Mouse (Mus musculus) gastrocnemius, postnatal 14 days (tissue): ENCODE data around the gene Xirp1. TPM values are rescaled to one million over a fixed set of nuclear protein-coding genes. Genes with fewer than 3 reads are reported as not detected.
"Not testable (repeated sequence)": the region's sequence is repeated elsewhere in the genome, so short reads cannot be mapped to it uniquely, and the experiment has no call there.

ENCODE experiments used
- DNase-seq: peaks from one replicate; pipeline ENCODE4 v3.0.0; 2021; ENCODE audit warnings: mixed read lengths
- intact Hi-C: fragments of 180-260 bp; cut with DNase I; formaldehyde crosslinking; loops from one replicate; pipeline ENCODE4 v1.15.1; 2025; ENCODE audit warnings: low total_unique reads
- total RNA-seq, 2 experiments: library from RNA; stranded (reverse); gene quantifications; 2 replicates each; pipeline ENCODE4 v1.2.3; 2021

The Xirp1 gene
- total RNA-seq, 2 experiments from 2014 or later: 47.9 to 100 TPM

DNA sequence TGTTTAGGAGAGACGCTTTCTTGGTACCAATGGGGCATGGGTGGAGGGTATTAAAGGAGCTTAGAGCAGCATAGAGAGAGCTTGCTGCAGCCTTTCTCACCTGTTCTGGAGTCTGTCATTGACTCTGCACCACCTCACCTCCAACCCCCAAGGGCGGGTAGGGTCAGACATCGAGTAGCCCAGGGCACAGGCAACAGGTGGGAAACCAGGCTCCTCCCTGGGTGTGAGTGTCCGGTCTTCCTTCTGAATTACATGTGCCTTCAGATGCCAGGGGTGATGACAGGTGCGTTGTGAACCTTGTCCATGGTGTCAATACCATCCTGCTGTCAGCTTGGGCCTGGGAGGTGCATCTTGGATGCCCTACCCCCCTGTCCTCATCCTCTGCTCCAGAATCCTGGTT, 1.2 kb upstream of the Xirp1 start:
- no peak for DNase-seq
- intact Hi-C loops: loop anchor here (5.0 kb wide), 2 partner anchors 48 to 73 kb away; no protein-coding TSS in a partner anchor

DNA sequence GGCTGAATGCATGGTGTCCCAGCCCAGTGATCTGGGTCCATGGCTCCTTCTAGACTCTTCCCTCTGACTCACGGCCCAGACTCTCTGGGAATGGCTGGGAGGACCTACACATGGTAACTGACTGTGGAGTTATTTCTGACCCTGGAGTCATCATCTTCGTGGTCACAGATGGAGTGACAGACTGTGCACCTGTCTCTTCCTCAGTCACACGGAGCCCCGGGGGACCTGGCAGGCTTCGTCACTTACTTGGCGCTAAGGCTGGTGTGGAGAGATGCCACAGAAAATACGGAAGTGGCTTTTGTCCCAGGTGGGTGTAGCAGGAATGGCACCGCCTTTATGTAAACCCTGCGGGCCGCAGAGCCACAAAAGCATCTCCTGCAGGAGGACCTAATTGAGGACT, 773 bp upstream of the Xirp1 start:
- peak; percentile 39 for DNase-seq
- intact Hi-C loops: no loop called here

DNA sequence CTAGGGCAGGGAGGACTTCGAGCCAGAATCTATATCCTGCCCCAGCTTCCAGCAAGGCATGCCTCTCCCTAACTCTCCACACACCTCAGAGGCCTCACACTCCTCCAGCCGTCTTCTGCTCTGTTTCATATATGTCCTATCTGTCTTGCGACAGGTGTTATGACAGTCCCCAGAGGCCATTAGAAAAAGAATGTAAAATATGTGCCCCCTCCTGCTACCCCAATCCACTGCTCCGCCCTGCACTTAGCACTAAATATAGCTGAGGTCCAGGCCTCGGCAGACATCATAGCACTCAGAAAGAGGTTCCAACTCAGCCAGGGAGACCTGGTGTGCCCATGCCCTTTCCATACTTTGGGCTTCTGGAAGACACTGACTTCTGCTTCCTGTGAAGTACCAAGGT, 2.2 kb downstream of the Xirp1 start:
- no peak for DNase-seq
- intact Hi-C loops: no loop called here

DNA sequence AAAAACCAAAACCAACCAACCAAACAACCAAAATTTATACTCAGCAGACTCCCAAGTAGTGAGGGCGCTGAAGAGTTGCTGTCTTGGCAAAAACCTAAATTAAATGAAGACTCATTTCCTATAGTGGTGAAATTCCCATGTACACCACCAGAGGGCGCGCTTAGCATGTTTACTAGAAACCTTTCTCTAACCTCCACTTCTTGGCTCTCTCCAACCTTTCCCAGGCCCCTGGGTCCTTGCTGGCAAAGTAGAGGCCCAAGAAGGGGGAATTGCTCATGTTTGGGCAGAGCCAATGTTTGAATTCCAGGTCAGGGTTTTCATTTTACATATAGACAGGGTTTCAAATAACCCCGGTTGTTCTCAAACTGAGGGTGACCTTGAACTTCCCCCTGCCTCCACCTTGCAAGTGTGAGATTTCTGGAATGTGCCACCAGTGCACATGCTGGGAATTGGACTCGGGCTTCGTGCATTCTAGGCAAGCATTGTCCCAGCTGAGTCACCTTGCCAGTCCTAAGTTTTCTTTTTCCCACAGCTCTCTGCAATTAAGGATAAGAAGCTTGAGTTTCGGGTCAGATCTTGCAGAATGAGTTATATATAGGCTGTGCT, 3.0 kb downstream of the Xirp1 start:
- intact Hi-C loops: no loop called here
- peak; percentile 80 for DNase-seq

DNA sequence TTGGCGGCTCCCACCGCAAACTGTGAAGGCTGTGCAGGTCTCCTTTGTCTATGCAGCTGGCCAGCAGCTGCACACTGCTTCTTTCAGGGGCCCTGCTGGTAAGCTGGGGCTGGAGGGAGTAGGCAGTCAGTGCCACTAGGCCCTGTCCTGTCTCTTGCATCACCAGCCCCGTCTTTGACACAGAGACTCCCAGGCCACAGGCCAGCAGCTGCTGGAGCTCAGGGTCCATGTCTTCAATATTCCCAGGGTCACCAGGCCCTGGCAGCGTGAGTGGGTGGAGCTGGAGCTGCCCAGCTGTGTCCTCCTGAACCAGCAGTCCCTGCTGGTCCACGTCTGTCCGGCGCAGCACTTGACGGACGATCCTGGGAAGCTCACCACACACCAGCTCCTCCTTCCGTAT, 6.4 kb downstream of the Xirp1 start:
- intact Hi-C loops: loop anchor here (5.0 kb wide), 1 partner anchor 55 kb away; no protein-coding TSS in a partner anchor
- no peak for DNase-seq

DNA sequence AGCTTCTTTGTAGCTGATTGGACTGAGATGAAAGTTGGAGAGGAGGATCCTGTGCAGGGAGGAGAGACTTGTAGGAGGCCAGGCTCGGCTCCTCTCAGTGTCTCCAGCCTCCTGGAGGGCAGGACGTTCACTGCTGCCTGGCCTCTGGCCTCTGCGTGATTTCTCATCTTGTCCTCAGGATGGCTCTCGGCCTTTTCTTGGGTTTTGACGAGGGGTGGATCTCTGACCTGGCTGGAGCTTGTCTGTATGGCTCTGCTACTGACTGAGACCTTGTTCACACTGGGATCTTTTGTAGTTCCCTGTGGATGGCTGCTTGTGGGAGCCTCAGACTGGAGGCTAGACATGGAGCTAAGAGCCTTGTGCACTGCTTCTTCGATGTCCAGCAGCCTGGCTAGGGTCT, 8.6 kb downstream of the Xirp1 start:
- no peak for DNase-seq
- intact Hi-C loops: loop anchor here (5.0 kb wide), 1 partner anchor 53 kb away; no protein-coding TSS in a partner anchor

DNA sequence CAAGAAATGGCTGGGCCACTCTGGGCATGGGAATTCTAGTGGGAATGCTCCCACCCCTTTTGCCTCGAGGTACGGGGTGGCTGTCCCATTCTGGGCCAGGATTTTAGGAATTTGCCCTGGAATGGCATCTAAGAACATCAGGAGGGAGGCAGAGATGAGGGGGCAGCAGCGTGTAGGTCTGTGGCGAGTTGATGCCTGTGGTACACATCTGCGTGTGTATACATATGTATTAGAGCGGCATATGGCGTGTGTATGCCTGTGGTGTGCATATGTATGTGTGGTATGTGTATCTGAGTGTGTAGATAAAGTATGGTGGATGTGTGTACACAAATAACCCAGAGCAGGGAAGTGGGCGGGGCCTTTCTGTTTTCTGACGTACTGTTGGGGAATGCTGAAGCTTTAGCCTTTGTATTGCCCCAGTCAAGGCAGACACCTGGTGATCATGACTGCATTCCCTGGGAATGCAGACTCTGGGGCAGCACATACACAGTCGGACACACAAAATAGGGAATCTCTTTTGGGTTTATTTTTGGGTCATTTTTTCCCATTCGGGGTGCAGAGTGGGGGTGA, 10.1 kb downstream of the Xirp1 start:
- no peak for DNase-seq
- intact Hi-C loops: no loop called here

DNA sequence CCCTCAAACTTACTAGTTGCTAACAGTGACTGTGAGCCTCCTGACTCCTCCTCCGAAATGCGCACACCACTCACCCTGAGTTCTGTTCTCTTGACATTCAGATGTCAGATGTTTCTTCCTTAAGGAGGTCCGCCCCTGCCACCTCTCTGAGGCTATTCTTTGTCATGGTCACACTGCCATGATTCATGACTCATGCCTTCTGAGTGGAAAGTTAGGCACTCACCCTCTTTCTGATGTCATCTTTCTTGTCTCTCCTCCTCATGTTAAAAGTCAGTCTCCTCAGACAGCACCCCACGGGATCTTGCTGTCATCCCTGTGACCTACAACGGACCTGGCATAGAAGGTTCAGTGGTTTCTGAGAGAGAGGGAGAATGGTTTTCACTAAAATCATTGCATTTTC, 10.6 kb downstream of the Xirp1 start:
- DNase-seq: no peak
- intact Hi-C loops: no loop called here

DNA sequence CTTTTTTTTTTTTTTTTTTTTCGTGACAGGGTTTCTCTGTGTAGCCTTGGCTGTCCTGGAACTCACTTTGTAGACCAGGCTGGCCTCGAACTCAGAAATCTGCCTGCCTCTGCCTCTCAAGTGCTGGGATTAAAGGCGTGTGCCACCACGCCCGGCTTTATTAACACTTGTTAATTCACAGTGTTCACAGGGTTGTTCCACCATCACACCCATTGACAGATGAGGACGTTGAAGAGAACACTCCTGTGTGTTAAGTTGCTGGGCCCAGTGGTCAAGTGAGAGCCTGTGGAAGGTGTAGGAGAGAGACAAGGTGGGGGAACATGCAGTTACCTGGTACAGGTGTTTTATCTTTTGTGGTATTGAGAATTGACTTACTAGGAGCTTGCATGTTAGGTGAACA, 11.2 kb downstream of the Xirp1 start:
- intact Hi-C loops, DNase-seq: not testable (repeated sequence)

DNA sequence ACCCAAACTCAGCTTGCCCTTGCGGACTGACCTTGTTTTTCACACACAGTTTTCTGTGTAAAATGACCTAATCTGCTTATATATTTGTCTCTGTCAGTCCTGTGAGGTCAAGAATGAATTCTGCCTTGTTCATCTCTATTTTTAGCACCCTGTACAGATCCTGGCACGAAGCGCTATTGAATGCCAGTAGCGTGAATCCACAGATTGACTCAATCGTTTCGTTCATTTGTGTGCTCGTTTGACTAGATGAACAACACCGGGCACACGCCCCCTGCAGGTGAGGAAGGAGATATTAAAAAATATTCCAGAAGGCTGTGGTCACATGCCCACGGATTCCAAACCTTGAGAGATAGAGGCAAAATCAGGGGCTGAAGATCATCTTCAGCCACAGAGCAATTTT, 11.9 kb downstream of the Xirp1 start:
- intact Hi-C loops: no loop called here
- peak; percentile 73 for DNase-seq

DNA sequence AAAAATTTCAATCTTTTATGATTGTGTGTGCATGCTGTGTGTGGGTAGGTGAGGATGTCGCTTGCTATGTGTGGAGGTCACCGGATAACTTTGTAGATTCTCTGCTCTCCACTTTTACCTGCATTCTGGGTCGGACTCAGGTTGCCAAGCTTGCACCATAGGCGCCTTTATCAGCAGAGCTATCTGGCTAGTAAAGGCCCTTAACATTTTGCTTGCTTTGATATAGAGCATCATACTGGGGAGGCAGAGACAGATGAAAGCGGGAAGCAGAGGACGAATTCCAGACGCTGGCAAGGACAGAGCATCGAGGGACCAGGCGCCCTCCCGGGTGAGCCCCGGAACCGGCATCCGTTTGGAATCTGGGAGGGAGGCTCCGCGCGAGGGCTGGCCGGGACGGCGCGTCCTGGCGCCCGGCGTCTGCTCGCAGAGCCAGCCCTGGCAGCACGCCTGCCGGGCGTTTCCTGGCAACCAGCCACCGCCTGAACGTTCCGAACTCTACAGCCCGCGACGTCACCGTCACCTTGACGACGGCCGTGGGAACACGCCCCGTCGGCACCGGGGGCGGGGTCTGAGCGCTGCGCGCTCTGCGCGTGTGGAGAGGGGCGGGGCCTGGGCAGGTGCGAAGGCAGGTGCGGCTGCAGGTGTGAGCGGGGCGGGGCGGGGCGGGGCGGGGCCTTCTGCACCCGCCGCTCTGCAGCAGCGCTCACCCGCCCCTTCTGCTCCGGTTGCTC, 12.5 kb downstream of the Xirp1 start:
- intact Hi-C loops: no loop called here
- DNase-seq: peak; percentile 96

DNA sequence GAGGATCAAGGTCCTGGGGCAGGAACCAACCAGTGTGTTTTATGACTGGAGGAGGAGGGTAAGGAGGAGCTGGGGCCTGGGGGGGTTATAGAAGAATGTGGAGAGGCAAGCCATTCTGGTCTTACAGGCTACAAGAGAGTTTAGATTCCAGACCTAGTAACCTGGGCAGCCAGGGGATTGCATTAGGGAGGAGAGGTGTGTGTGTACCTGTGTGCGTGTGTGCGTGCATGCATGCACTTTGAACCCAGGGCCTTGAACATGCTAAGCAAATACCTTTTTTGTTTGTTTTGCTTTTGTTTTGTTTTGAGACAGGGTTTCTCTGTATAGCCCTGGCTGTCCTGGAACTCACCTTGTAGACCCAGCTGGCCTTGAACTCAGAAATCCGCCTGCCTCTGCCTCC, 13.5 kb downstream of the Xirp1 start:
- intact Hi-C loops: no loop called here
- DNase-seq: no peak

DNA sequence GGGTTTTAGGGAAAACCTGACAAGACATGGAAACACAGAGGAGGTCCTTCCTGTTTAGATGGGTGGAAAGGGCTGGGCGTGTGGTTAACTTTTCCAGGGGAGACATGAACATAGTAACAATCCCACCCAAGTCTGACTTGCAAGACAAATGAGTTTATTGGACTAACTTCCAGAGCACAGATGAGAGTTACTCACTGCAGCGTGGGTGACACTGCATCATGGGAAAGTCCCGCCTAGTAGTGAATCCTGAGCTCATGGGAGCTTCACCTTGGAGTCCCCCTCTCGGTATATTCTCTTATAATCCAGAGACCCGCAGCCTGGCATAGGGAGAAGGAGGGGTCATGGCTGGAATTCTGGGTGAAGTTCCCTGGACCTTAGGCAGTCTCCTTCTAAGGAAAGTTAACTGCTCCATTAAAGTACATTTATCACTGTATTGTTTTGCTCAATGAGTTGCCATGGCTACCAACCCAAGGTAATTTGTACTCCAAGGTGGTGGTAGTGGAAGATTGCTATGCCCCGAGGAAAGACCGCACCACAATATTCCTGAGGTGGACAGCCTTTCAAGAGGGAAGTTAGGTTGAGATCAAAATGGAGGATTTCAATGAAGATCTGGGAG, 14.1 kb downstream of the Xirp1 start:
- intact Hi-C loops: no loop called here
- no peak for DNase-seq

DNA sequence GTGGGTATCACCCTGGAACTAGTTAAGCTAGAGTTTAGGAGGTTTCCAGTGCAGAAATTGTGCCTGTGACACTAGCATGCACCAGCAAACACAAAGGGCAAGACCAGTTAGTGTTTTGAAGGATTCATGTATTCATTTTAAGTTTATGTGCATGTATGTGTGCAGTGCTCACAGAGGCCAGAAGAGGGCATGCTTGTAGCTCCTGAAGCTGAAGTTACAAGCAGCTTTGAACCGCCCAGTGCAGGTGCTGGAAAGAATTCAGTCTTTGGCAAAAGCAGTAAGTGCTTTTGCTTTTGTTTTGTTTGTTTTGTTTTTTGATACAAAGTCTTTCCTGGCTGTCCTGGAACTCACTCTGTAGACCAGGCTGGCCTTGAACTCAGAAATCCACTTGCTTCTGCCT, 15.6 kb downstream of the Xirp1 start:
- DNase-seq: no peak
- intact Hi-C loops: no loop called here

DNA sequence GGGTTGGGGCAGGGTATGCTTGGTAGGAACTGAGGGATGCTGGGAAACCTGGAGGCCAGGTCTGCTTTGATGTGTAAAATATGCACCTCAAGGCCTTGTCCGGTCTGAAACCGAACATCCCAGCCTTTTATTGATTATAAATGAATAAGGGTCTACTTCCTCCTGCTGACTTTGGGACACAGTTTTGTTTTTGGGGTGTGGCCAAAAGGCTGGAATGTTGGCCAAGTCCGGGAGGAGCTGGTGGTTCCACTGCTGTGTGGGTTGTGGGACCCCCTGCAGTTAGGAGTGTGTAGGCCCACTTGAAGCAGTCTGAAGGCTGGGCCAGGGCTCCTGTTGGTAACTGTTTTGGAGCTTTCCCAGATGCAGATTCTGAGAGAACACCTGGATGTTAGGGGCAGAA, 17.5 kb downstream of the Xirp1 start:
- intact Hi-C loops: no loop called here

DNA sequence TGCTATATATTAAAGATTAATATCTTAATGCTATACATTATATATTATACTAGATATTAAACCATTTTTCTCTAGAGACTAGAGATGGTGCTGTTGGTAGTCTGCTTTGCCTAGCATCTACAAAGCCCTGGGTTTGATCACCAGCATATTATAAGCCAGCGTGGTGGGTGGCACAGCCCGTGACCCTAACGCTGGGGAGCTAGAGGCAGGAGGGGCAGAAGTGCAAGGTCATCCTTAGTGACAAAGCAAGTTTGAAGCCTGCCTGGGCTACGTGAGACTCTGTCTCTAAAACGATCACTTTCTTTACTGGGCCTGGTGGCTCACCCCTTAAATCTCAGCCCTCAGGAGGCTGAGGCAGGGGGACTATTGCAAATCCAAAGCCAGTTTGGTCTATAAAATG, 20.5 kb downstream of the Xirp1 start:
- intact Hi-C loops: no loop called here
- no peak for DNase-seq

More for the DNA sequence above, 17.5 kb downstream of the Xirp1 start:
- DNase-seq: no peak

DNA sequence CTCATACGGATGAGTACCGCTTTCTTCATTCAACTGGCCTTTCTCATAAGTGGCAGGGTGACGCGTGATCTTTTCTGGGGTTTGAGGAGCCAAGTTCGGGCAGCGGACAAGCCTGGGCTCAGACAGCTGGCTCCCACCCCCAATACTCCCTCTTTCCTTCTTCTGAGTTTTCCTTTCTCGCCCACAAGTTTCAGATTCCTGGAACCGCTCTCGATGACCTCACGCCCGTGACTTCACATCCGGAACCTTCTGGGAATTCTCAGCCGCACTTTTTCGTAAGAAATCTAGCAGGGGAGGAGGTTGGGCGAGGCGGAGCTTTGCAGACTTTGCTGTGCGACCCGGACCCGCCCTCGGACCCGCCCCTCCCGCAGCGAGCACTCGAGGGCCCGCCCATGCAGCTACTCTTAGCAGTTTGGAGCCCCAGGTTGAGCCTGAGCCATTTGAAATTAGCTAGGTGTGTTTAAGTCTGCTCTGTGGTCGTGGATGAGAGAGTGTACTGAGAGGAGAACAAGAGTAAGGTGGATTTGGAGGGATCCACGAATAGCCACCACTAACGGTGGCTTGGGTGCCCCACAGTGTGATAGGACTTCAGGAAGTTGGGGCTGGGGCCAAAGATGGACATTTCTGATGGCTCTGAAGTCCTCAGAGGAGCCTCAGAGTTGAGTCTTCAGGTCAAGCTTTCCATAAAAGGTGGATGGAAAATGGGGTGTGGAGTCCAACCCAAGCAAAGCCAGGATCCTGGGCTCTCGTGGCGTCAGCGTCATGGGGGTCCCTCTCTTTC, 21.3 kb downstream of the Xirp1 start:
- intact Hi-C loops: no loop called here
- peak; percentile 80 for DNase-seq

DNA sequence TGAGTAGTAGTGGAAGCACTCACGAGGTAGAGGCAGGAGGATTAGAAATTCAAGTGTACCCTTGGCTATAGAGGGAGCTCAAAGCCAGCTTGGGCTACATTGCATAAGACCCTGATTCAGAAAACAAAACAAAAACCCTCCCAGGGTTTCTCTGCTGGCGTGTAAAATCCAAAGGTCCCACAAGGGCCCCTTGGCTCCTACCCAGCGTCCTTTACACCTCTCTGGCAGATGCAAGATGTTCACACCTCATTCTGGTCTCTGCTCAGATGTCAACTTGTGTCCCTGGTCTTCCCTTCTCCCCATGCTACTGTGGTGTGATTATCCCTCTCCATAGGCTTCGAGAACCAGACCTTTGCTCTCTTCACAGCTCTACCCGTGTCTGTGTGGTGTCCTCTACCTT, 22.6 kb downstream of the Xirp1 start:
- DNase-seq: no peak
- intact Hi-C loops: no loop called here

DNA sequence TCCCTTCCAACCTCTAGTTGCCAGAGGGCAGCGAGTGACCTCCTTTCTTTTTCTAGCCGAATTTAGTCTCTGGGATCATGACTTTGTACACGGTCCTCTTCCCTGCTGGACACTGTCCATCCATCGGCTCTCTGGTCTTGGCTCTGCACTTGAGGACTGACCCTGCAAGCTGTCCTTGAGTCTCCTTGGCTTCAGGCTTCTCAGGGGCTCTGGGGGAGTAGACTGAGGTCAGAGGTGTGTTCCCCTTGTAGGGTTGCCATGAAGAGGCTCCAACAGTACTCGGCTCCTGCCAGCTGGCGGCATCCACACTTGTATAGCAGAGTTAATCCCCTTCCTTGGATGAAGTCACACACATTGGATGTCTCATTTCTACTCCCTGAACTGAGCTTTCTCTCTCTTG, 23.8 kb downstream of the Xirp1 start:
- DNase-seq: peak; percentile 58
- intact Hi-C loops: no loop called here

DNA sequence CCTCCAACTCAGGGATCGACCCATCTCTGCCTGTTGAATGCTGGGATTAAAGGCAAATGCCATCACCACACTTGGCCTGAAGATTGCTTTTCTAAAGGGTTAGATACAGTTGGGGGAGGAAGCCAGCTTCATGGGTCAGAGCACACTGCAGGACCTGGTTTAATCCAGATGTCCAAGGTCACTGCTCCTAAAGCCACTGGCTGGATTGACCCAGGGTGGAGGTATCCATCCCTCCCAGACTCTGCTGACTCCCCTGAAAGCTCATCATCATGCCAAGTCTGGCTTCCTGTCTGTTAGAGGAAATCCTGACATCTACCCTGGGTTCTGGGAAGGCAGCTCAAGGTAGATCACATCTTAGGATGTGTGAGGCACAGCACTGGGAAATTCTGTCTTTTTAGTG, 24.6 kb downstream of the Xirp1 start:
- intact Hi-C loops: no loop called here
- no peak for DNase-seq
